Mouse (Mus musculus): ENCODE measurements around the gene Zc3h15. TPM values are rescaled to one million over a fixed set of nuclear protein-coding genes. Genes with fewer than 3 reads are reported as not detected.
"Not testable (repeated sequence)": the region's sequence is repeated elsewhere in the genome, so short reads cannot be mapped to it uniquely, and the experiment has no call there.

The Zc3h15 gene
- 94.0 and 102 TPM in 2 replicates for total RNA-seq (2021)
- long read RNA-seq, experiment 1, transcript Zc3h15-201 (10 exons, 2,111 nt): major isoform, 120 of 132 reads
- long read RNA-seq, experiment 1, partial matches to known transcripts: 7 of 132 reads
- long read RNA-seq, experiment 1, other reads (novel, unspliced or antisense): 2 of 132 reads
- long read RNA-seq, experiment 2, transcript Zc3h15-201 (10 exons, 2,111 nt): major isoform, 66 of 74 reads
- long read RNA-seq, experiment 2, partial matches to known transcripts: 5 of 74 reads
- long read RNA-seq, experiment 2, other reads (novel, unspliced or antisense): 2 of 74 reads

GRCm38 (mm10) chr2:83644276-83645252 is at the start of gene Zc3h15:
Zc3h15 (plus strand) TSS chr2:83644435.
- peak; percentile 97 for DNase-seq

- no peak for DNase-seq
Measured at GRCm38 (mm10) chr2:83620558-83621367, 23.5 kb upstream of the Zc3h15 start.

GRCm38 (mm10) chr2:83621511-83621910 is 22.7 kb upstream of the Zc3h15 start:
- DNase-seq: peak; percentile 32

GRCm38 (mm10) chr2:83622792-83623191 is 21.4 kb upstream of the Zc3h15 start:
- peak; percentile 3 for DNase-seq

GRCm38 (mm10) chr2:83624045-83624444 is 20.2 kb upstream of the Zc3h15 start:
- no peak for DNase-seq

GRCm38 (mm10) chr2:83625226-83626108 is 18.8 kb upstream of the Zc3h15 start:
- DNase-seq: peak; percentile 89

GRCm38 (mm10) chr2:83626881-83627280 is 17.4 kb upstream of the Zc3h15 start:
- DNase-seq: no peak

GRCm38 (mm10) chr2:83627495-83627894 is 16.7 kb upstream of the Zc3h15 start:
- no peak for DNase-seq

- DNase-seq: no peak
Measured at GRCm38 (mm10) chr2:83627932-83628331, 16.3 kb upstream of the Zc3h15 start.

- DNase-seq: no peak
Measured at GRCm38 (mm10) chr2:83641993-83642392, 2.2 kb upstream of the Zc3h15 start.

- no peak for DNase-seq
Measured at GRCm38 (mm10) chr2:83648916-83649315, 4.7 kb downstream of the Zc3h15 start.

GRCm38 (mm10) chr2:83652606-83653005 is 8.4 kb downstream of the Zc3h15 start:
- DNase-seq: no peak

- no peak for DNase-seq
Measured at GRCm38 (mm10) chr2:83659279-83659678, 15.0 kb downstream of the Zc3h15 start.

- DNase-seq: no peak
Measured at GRCm38 (mm10) chr2:83660114-83660513, 15.9 kb downstream of the Zc3h15 start.

GRCm38 (mm10) chr2:83661351-83661750 is 17.1 kb downstream of the Zc3h15 start:
- DNase-seq: no peak

- DNase-seq: not testable (repeated sequence)
Measured at GRCm38 (mm10) chr2:83665051-83665450, 20.8 kb downstream of the Zc3h15 start.

- DNase-seq: no peak
Measured at GRCm38 (mm10) chr2:83667430-83667829, 23.2 kb downstream of the Zc3h15 start.

GRCm38 (mm10) chr2:83668052-83668451 is 23.8 kb downstream of the Zc3h15 start:
- no peak for DNase-seq

- DNase-seq: peak; percentile 46
Measured at GRCm38 (mm10) chr2:83669988-83670387, 25.8 kb downstream of the Zc3h15 start.

- DNase-seq: no peak
Measured at GRCm38 (mm10) chr2:83671843-83672242, 27.6 kb downstream of the Zc3h15 start.

- DNase-seq: no peak
Measured at GRCm38 (mm10) chr2:83673067-83673466, 28.8 kb downstream of the Zc3h15 start.
